Mouse (Mus musculus): ENCODE measurements at regions not wholly inside any gene's neighbourhood (a gene's known extent, or its start where the extent isn't known, plus 50 kb on each side); places are given as distances from the start of the nearest gene placed in this dataset.
A peak's percentile ranks its signal among the peaks of the same experiment; 100 is the strongest.

- no peak for DNase-seq (ENCODE audit: low spot score)
Observed at GRCm38 (mm10) chr15:52959711-52960110, 925.0 kb upstream of the Gm7489 start.

- no peak for DNase-seq (ENCODE audit: low spot score)
Observed at GRCm38 (mm10) chr15:52961491-52961890, 923.2 kb upstream of the Gm7489 start.

GRCm38 (mm10) chr15:52963918-52964317, 920.8 kb upstream of the Gm7489 start:
- DNase-seq (ENCODE audit: low spot score) = no peak

GRCm38 (mm10) chr15:52964403-52964802, 920.3 kb upstream of the Gm7489 start:
- no peak for DNase-seq (ENCODE audit: low spot score)

- DNase-seq (ENCODE audit: low spot score) = peak; percentile 31
Observed at GRCm38 (mm10) chr15:52967801-52968235, 916.9 kb upstream of the Gm7489 start.

GRCm38 (mm10) chr15:52982821-52983220, 901.9 kb upstream of the Gm7489 start:
- DNase-seq (ENCODE audit: low spot score) = no peak

GRCm38 (mm10) chr15:52990580-52990979, 894.1 kb upstream of the Gm7489 start:
- DNase-seq (ENCODE audit: low spot score) = no peak

- no peak for DNase-seq (ENCODE audit: low spot score)
Observed at GRCm38 (mm10) chr15:52994351-52994750, 890.4 kb upstream of the Gm7489 start.

GRCm38 (mm10) chr15:52999200-52999599, 885.5 kb upstream of the Gm7489 start:
- DNase-seq (ENCODE audit: low spot score) = no peak

- no peak for DNase-seq (ENCODE audit: low spot score)
Observed at GRCm38 (mm10) chr15:52999776-53000175, 884.9 kb upstream of the Gm7489 start.

- DNase-seq (ENCODE audit: low spot score) = no peak
Observed at GRCm38 (mm10) chr15:53001429-53001828, 883.3 kb upstream of the Gm7489 start.

- DNase-seq (ENCODE audit: low spot score) = no peak
Observed at GRCm38 (mm10) chr15:53001964-53002363, 882.7 kb upstream of the Gm7489 start.

- DNase-seq (ENCODE audit: low spot score) = no peak
Observed at GRCm38 (mm10) chr15:53004078-53004477, 880.6 kb upstream of the Gm7489 start.

- no peak for DNase-seq (ENCODE audit: low spot score)
Observed at GRCm38 (mm10) chr15:53006844-53007243, 877.9 kb upstream of the Gm7489 start.

- no peak for DNase-seq (ENCODE audit: low spot score)
Observed at GRCm38 (mm10) chr15:53009337-53009736, 875.4 kb upstream of the Gm7489 start.
